Mouse (Mus musculus): Measurements from ENCODE around the gene Sumf1. TPM values are rescaled to one million over a fixed set of nuclear protein-coding genes. Genes with fewer than 3 reads are reported as not detected.

Gene Sumf1
- polyA plus RNA-seq, 1 experiment from 2014 or later = 15.9 TPM

GRCm38 (mm10) chr6:108164935-108165334 lies 20.4 kb downstream of the Sumf1 start:
- Histone ChIP-seq H3K27me3 (no peaks in the 10 kb centered on the region), H3K9me3 (no peaks in the 10 kb centered on the region), H3K4me2 (replicated peaks) (no peak overlapping the region), H3K27ac (replicated peaks) (no peak overlapping the region), H3K36me3 (no peaks in the 10 kb centered on the region), H3K4me3 (no peak overlapping the region), H3K9ac (replicated peaks) (no peak overlapping the region), H3K4me1 (no peaks in the 10 kb centered on the region)
- no peak for ATAC-seq (ENCODE audit: low FRiP score, low read depth)
- WGBS = 55% methylated on average over 5 of the region's 5 CpGs

GRCm38 (mm10) chr6:108160608-108161007 lies 24.8 kb downstream of the Sumf1 start:
- H3K4me1 ChIP-seq = no peaks in the 10 kb centered on the region; the same call in 1 of the 2 replicates
- H3K9me3 ChIP-seq = no peaks in the 10 kb centered on the region
- no peaks in the 10 kb centered on the region for H3K36me3 ChIP-seq
- H3K4me2 ChIP-seq (replicated peaks) = no peak overlapping the region
- no peak overlapping the region for H3K27ac ChIP-seq (replicated peaks)
- no peak for ATAC-seq (ENCODE audit: low FRiP score, low read depth)
- 71% methylated on average over 2 of the region's 2 CpGs for WGBS
- H3K27me3 ChIP-seq = no peaks in the 10 kb centered on the region
- H3K9ac ChIP-seq (replicated peaks) = no peak overlapping the region
- no peak overlapping the region for H3K4me3 ChIP-seq

GRCm38 (mm10) chr6:108156881-108157280 lies 28.5 kb downstream of the Sumf1 start:
- 36% methylated on average over 6 of the region's 6 CpGs for WGBS
- Histone ChIP-seq H3K4me1 (no peaks in the 10 kb centered on the region; the same call in 1 of the 2 replicates), H3K36me3 (0 out of 2 replicates have a peak, but pooled peaks cover 3% of the 10 kb centered on the region), H3K4me2 (replicated peaks) (no peak overlapping the region), H3K27ac (replicated peaks) (no peak overlapping the region), H3K27me3 (no peaks in the 10 kb centered on the region), H3K4me3 (no peak overlapping the region), H3K9ac (replicated peaks) (no peak overlapping the region), H3K9me3 (no peaks in the 10 kb centered on the region)
- no peak for ATAC-seq (ENCODE audit: low FRiP score, low read depth)

- peaks cover 3% of the 10 kb centered on the region; the same call in 1 of the 2 replicates for H3K36me3 ChIP-seq
- ATAC-seq (ENCODE audit: low FRiP score, low read depth) = no peak
- 92% methylated on average over 4 of the region's 4 CpGs for WGBS
- H3K4me3 ChIP-seq = no peak overlapping the region
- no peaks in the 10 kb centered on the region for H3K27me3 ChIP-seq
- H3K4me2 ChIP-seq (replicated peaks) = no peak overlapping the region
- H3K9ac ChIP-seq (replicated peaks) = no peak overlapping the region
- no peaks in the 10 kb centered on the region for H3K9me3 ChIP-seq
- H3K4me1 ChIP-seq = no peaks in the 10 kb centered on the region; the same call in 1 of the 2 replicates
- H3K27ac ChIP-seq (replicated peaks) = no peak overlapping the region
These were observed 31.1 kb downstream of the Sumf1 start for GRCm38 (mm10) chr6:108154243-108154642.

GRCm38 (mm10) chr6:108152661-108153269 lies 32.6 kb downstream of the Sumf1 start:
- H3K9me3 ChIP-seq = no peaks in the 10 kb centered on the region
- no peaks in the 10 kb centered on the region for H3K27me3 ChIP-seq
- no peak overlapping the region for H3K9ac ChIP-seq (replicated peaks)
- H3K27ac ChIP-seq (replicated peaks) = no peak overlapping the region
- H3K4me3 ChIP-seq = no peak overlapping the region
- peaks cover 3% of the 10 kb centered on the region; the same call in 1 of the 2 replicates for H3K36me3 ChIP-seq
- H3K4me2 ChIP-seq (replicated peaks) = no peak overlapping the region
- WGBS = 95% methylated on average over 9 of the region's 9 CpGs
- no peaks in the 10 kb centered on the region; the same call in 1 of the 2 replicates for H3K4me1 ChIP-seq
- no peak for ATAC-seq (ENCODE audit: low FRiP score, low read depth)

GRCm38 (mm10) chr6:108152081-108152480 lies 33.3 kb downstream of the Sumf1 start:
- 87% methylated on average over 6 of the region's 6 CpGs for WGBS
- no peak overlapping the region for H3K9ac ChIP-seq (replicated peaks)
- H3K4me3 ChIP-seq = no peak overlapping the region
- no peak overlapping the region for H3K27ac ChIP-seq (replicated peaks)
- H3K4me2 ChIP-seq (replicated peaks) = no peak overlapping the region
- H3K4me1 ChIP-seq = no peaks in the 10 kb centered on the region
- no peaks in the 10 kb centered on the region for H3K9me3 ChIP-seq
- no peak for ATAC-seq (ENCODE audit: low FRiP score, low read depth)
- peaks cover 3% of the 10 kb centered on the region; the same call in 1 of the 2 replicates for H3K36me3 ChIP-seq
- H3K27me3 ChIP-seq = no peaks in the 10 kb centered on the region

- peaks cover 3% of the 10 kb centered on the region; the same call in 1 of the 2 replicates for H3K36me3 ChIP-seq
- 96% methylated on average over 4 of the region's 4 CpGs for WGBS
- H3K9me3 ChIP-seq = no peaks in the 10 kb centered on the region
- no peak overlapping the region for H3K27ac ChIP-seq (replicated peaks)
- H3K4me3 ChIP-seq = no peak overlapping the region
- no peak for ATAC-seq (ENCODE audit: low FRiP score, low read depth)
- H3K9ac ChIP-seq (replicated peaks) = no peak overlapping the region
- H3K27me3 ChIP-seq = no peaks in the 10 kb centered on the region
- H3K4me2 ChIP-seq (replicated peaks) = no peak overlapping the region
- peaks cover 12% of the 10 kb centered on the region for H3K4me1 ChIP-seq
These were observed 36.1 kb downstream of the Sumf1 start for GRCm38 (mm10) chr6:108149235-108149634.

GRCm38 (mm10) chr6:108148435-108148834 lies 36.9 kb downstream of the Sumf1 start:
- Histone ChIP-seq H3K27me3 (no peaks in the 10 kb centered on the region; the same call in 1 of the 2 replicates), H3K9ac (replicated peaks) (no peak overlapping the region), H3K36me3 (peaks cover 3% of the 10 kb centered on the region; the same call in 1 of the 2 replicates), H3K4me3 (no peak overlapping the region), H3K9me3 (no peaks in the 10 kb centered on the region), H3K4me2 (replicated peaks) (no peak overlapping the region), H3K4me1 (peaks cover 12% of the 10 kb centered on the region), H3K27ac (replicated peaks) (no peak overlapping the region)
- no peak for ATAC-seq (ENCODE audit: low FRiP score, low read depth)
- WGBS = 70% methylated on average over 3 of the region's 3 CpGs

GRCm38 (mm10) chr6:108146637-108147036 lies 38.7 kb downstream of the Sumf1 start:
- Histone ChIP-seq H3K4me2 (replicated peaks) (no peak overlapping the region), H3K9ac (replicated peaks) (no peak overlapping the region), H3K4me1 (peaks cover 12% of the 10 kb centered on the region), H3K4me3 (no peak overlapping the region), H3K36me3 (no peaks in the 10 kb centered on the region; the same call in 1 of the 2 replicates), H3K9me3 (no peaks in the 10 kb centered on the region), H3K27me3 (no peaks in the 10 kb centered on the region; the same call in 1 of the 2 replicates), H3K27ac (replicated peaks) (peak overlapping the region; percentile 49; the same call in 1 of the 2 replicates)
- WGBS = 86% methylated on average over 4 of the region's 4 CpGs
- ATAC-seq (ENCODE audit: low FRiP score, low read depth) = no peak

GRCm38 (mm10) chr6:108145941-108146588 lies 39.3 kb downstream of the Sumf1 start:
- H3K27ac ChIP-seq (replicated peaks) = peak overlapping the region; percentile 49
- no peaks in the 10 kb centered on the region; the same call in 1 of the 2 replicates for H3K36me3 ChIP-seq
- 35% methylated on average over 7 of the region's 7 CpGs for WGBS

GRCm38 (mm10) chr6:108145241-108145640 lies 40.1 kb downstream of the Sumf1 start:
- Histone ChIP-seq H3K27me3 (no peaks in the 10 kb centered on the region; the same call in 1 of the 2 replicates), H3K9me3 (no peaks in the 10 kb centered on the region), H3K27ac (replicated peaks) (peak overlapping the region; percentile 46; the same call in 1 of the 2 replicates), H3K4me3 (no peak overlapping the region), H3K4me2 (replicated peaks) (no peak overlapping the region), H3K9ac (replicated peaks) (no peak overlapping the region), H3K4me1 (peaks cover 12% of the 10 kb centered on the region), H3K36me3 (no peaks in the 10 kb centered on the region; the same call in 1 of the 2 replicates)
- 48% methylated on average over 3 of the region's 3 CpGs for WGBS
- ATAC-seq (ENCODE audit: low FRiP score, low read depth) = no peak

More at GRCm38 (mm10) chr6:108145941-108146588, 39.3 kb downstream of the Sumf1 start:
- peak; percentile 96 for ATAC-seq (ENCODE audit: low FRiP score, low read depth)
- Histone ChIP-seq H3K4me1 (peaks cover 12% of the 10 kb centered on the region), H3K4me3 (no peak overlapping the region), H3K27me3 (no peaks in the 10 kb centered on the region; the same call in 1 of the 2 replicates), H3K9me3 (no peaks in the 10 kb centered on the region), H3K4me2 (replicated peaks) (no peak overlapping the region), H3K9ac (replicated peaks) (no peak overlapping the region)

- no peak for ATAC-seq (ENCODE audit: low FRiP score, low read depth)
- H3K9ac ChIP-seq (replicated peaks) = no peak overlapping the region
- no peak overlapping the region for H3K4me3 ChIP-seq
- H3K36me3 ChIP-seq = no peaks in the 10 kb centered on the region
- H3K4me2 ChIP-seq (replicated peaks) = no peak overlapping the region
- peaks cover 12% of the 10 kb centered on the region for H3K4me1 ChIP-seq
- no peak overlapping the region for H3K27ac ChIP-seq (replicated peaks)
- H3K27me3 ChIP-seq = no peaks in the 10 kb centered on the region; the same call in 1 of the 2 replicates
- WGBS = 90% methylated on average over 4 of the region's 4 CpGs
- no peaks in the 10 kb centered on the region for H3K9me3 ChIP-seq
These were observed 42.6 kb downstream of the Sumf1 start for GRCm38 (mm10) chr6:108142796-108143195.
